Mouse (Mus musculus) frontal cortex, postnatal 10 days (tissue): Measurements from ENCODE around the gene Dmwd.

Source experiments
- DNase-seq, 2 experiments: peaks; one replicate each; pipeline ENCODE4 v3.0.0; 2022; ENCODE audit warnings: low spot score in 2 of 2, mixed read lengths in 1 of 2

Gene Dmwd

GRCm38 (mm10) chr7:19075723-19076585 is at the start of gene Dmwd:
Gene Dmwd, plus strand, starts transcription at chr7:19076227.
- peak; percentile 97 to 98 for DNase-seq

GRCm38 (mm10) chr7:19028067-19028466 is 48.0 kb upstream of the Dmwd start:
- no peak for DNase-seq

- DNase-seq = no peak
Observed at GRCm38 (mm10) chr7:19029084-19029653, 46.9 kb upstream of the Dmwd start.

GRCm38 (mm10) chr7:19031641-19032040 is 44.4 kb upstream of the Dmwd start:
- DNase-seq = no peak

GRCm38 (mm10) chr7:19044616-19045015 is 31.4 kb upstream of the Dmwd start:
- no peak for DNase-seq

GRCm38 (mm10) chr7:19046286-19047069 is 29.5 kb upstream of the Dmwd start:
- no peak for DNase-seq

- no peak for DNase-seq
Observed at GRCm38 (mm10) chr7:19048006-19048527, 28.0 kb upstream of the Dmwd start.

- no peak for DNase-seq
Observed at GRCm38 (mm10) chr7:19049252-19049651, 26.8 kb upstream of the Dmwd start.

GRCm38 (mm10) chr7:19050172-19050571 is 25.9 kb upstream of the Dmwd start:
- no peak for DNase-seq

GRCm38 (mm10) chr7:19051161-19051560 is 24.9 kb upstream of the Dmwd start:
- DNase-seq = no peak

GRCm38 (mm10) chr7:19052345-19053135 is 23.5 kb upstream of the Dmwd start:
- no peak for DNase-seq

GRCm38 (mm10) chr7:19053136-19053532 is 22.9 kb upstream of the Dmwd start:
- no peak for DNase-seq

- peak; percentile 58 to 59 for DNase-seq
Observed at GRCm38 (mm10) chr7:19054047-19054776, 21.8 kb upstream of the Dmwd start, which contains the start of gene Rsph6a. Gene Rsph6a, plus strand, starts transcription at chr7:19054690.

GRCm38 (mm10) chr7:19054777-19055076 is 21.3 kb upstream of the Dmwd start:
- DNase-seq = no peak

GRCm38 (mm10) chr7:19055108-19055507 is 20.9 kb upstream of the Dmwd start:
- no peak for DNase-seq

GRCm38 (mm10) chr7:19057405-19057804 is 18.6 kb upstream of the Dmwd start:
- no peak for DNase-seq

- DNase-seq = no peak
Observed at GRCm38 (mm10) chr7:19065896-19066295, 10.1 kb upstream of the Dmwd start.

GRCm38 (mm10) chr7:19067063-19067462 is 9.0 kb upstream of the Dmwd start:
- no peak for DNase-seq

- peak in 1 of 2 experiments; percentile 2 for DNase-seq
Observed at GRCm38 (mm10) chr7:19067935-19068334, 8.1 kb upstream of the Dmwd start.

GRCm38 (mm10) chr7:19068707-19069106 is 7.3 kb upstream of the Dmwd start:
- no peak for DNase-seq

GRCm38 (mm10) chr7:19069500-19069899 is 6.5 kb upstream of the Dmwd start:
- no peak for DNase-seq
